ENCODE assay signal across 9 mouse cellular contexts in the genomic region with DNA sequence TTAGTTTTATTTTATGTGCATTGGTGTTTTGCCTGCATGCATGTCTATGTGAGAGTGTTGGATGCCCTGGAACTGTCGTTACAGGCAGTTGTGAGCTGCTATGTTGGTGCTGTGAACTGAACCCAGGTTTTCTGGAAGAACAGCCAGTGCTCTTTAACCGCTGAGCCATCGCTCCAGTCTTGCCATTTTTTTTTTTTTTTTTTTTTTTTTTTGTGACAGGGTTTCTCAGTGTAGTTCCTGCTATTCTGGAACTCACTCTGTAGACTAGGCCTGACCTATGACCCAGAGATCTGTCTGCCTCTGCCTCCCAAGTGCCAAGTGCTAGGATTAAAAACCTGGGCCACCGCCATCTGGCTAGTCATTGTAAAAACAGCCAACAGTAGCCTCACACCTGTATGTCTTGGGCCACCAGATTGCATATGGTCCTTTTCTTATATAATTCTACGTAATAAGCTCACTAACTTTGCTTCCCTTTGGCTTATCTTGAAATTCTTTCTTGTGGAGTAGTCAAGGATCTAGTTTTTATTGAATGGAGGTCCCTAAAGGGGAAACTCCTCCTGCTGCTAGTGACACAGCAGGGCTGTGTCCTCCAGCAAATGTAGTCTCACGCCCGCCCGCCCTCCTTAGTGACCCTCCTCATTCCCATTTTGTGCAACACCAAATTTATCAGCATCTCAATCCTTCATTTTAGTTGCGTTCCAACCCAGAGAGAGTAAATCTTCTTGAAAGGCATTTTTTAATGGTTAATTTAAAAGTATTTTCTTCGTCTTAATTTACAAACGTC. TPM values are rescaled to one million over a fixed set of nuclear protein-coding genes. Genes with fewer than 3 reads are reported as not detected.
A peak's percentile ranks its signal among the peaks of the same experiment; 100 is the strongest.
DNase-seq lines count a peak whose midpoint lies in the region; ATAC-seq and TF ChIP-seq lines count a peak whose summit lies in the region.
"Had no signal": no experiment of that assay in that cellular context is flagged by ENCODE, and none has a peak within 500 bp of the region (broad histone marks: within the 10 kb centered on the region; RNA-seq: fewer than 3 reads in every experiment).

No protein-coding gene starts in this region.

- H3K4me1 ChIP-seq in G1E (ENCODE audit: insufficient read depth, low read depth, low read length), result peaks cover 34% of the 10 kb centered on the region
- peaks cover 14 to 15% of the 10 kb centered on the region in 2 experiments for H3K4me1 ChIP-seq in heart, embryonic 14.5 days (ENCODE audit: control insufficient read depth in 2 of 2, insufficient read depth in 2 of 2, low read length in 2 of 2)
- H3K4me1 ChIP-seq in liver, embryonic 14.5 days (replicated peaks; ENCODE audit: control insufficient read depth in 2 of 2, insufficient read depth in 2 of 2, low read length in 1 of 2), result peaks cover 0 to 14% of the 10 kb centered on the region in 2 experiments; a peak in 2 of 4 replicates

- no peak for TF ChIP-seq CTCF in G1E (IDR thresholded peaks at IDR 0.05; ENCODE audit: low read depth, low read length)
- no peak for TF ChIP-seq CTCF in liver, embryonic 14.5 days (IDR thresholded peaks at IDR 0.05; ENCODE audit: low read depth)

- TF ChIP-seq EP300 in liver, embryonic 14.5 days (IDR thresholded peaks at IDR 0.05; ENCODE audit: low read depth), result no peak

- WGBS in heart, embryonic 14.5 days, result 63% methylated on average over 11 of the region's 11 CpGs
- 58% methylated on average over 11 of the region's 11 CpGs for WGBS in liver, embryonic 14.5 days (ENCODE audit: insufficient replicate concordance)

- peak overlapping the region; percentile 64 for H3K4me2 ChIP-seq in heart, embryonic 14.5 days (ENCODE audit: low read length)
- H3K4me2 ChIP-seq in liver, embryonic 14.5 days (ENCODE audit: low read depth), result peak overlapping the region; percentile 49; the same call in 1 of the 2 replicates

- peak overlapping the region; percentile 68 for H3K9ac ChIP-seq in heart, embryonic 14.5 days (ENCODE audit: low read length)
- H3K9ac ChIP-seq in liver, embryonic 14.5 days (replicated peaks), result no peak overlapping the region

- peak overlapping the region; percentile 89 to 94 for H3K27ac ChIP-seq in heart, embryonic 14.5 days (replicated peaks in 1 of 2; ENCODE audit: control insufficient read depth in 1 of 2, insufficient read depth in 1 of 2, low read depth in 2 of 2, low read length in 2 of 2)
- H3K27ac ChIP-seq in liver, embryonic 14.5 days, result no peak overlapping the region

- peak overlapping the region; percentile 13; the same call in 1 of the 2 replicates for H3K4me3 ChIP-seq in G1E (ENCODE audit: low read depth, low read length)
- H3K4me3 ChIP-seq in heart, embryonic 14.5 days (ENCODE audit: control insufficient read depth in 1 of 2, insufficient read depth in 1 of 2, low read depth in 1 of 2, low read length in 2 of 2), result peak overlapping the region in 1 of 2 experiments; percentile 35; a peak in 1 of 4 replicates
- H3K4me3 ChIP-seq in liver, embryonic 14.5 days (ENCODE audit: insufficient read depth in 1 of 2, low read depth in 2 of 2, low read length in 2 of 2), result no peak overlapping the region

- no peak for ATAC-seq in G1E (ENCODE audit: extremely low read depth, insufficient number of reproducible peaks, low FRiP score, poor library complexity, severe bottlenecking)
- no peak for ATAC-seq in heart, embryonic 14.5 days (ENCODE audit: insufficient number of reproducible peaks, insufficient read depth, low FRiP score, low read depth)
- no peak for ATAC-seq in liver, embryonic 14.5 days (ENCODE audit: insufficient read depth)

- no peaks in the 10 kb centered on the region for H3K36me3 ChIP-seq in G1E (replicated peaks)
- no peaks in the 10 kb centered on the region for H3K36me3 ChIP-seq in heart, embryonic 14.5 days (ENCODE audit: control insufficient read depth, insufficient read depth, low read length)
- H3K36me3 ChIP-seq in liver, embryonic 14.5 days (replicated peaks; ENCODE audit: control insufficient read depth, insufficient read depth, low read depth), result no peaks in the 10 kb centered on the region

- no peaks in the 10 kb centered on the region for H3K27me3 ChIP-seq in G1E (ENCODE audit: insufficient read depth, low read length)
- no peaks in the 10 kb centered on the region for H3K27me3 ChIP-seq in heart, embryonic 14.5 days (ENCODE audit: control insufficient read depth, insufficient read depth, low read length)
- no peaks in the 10 kb centered on the region for H3K27me3 ChIP-seq in liver, embryonic 14.5 days (ENCODE audit: control insufficient read depth, insufficient read depth, low read length)

- DNase-seq in heart, adult 11 months, result peak; percentile 92
- DNase-seq in heart, adult 9 months (ENCODE audit: low spot score in 2 of 2), result no peak
- no peak for DNase-seq in G1E (ENCODE audit: low spot score)
- no peak for DNase-seq in liver, embryonic 14.5 days (ENCODE audit: low read depth in 3 of 3, low spot score in 3 of 3)
- DNase-seq in adrenal gland, adult 8-10 months, result no peak
- no peak for DNase-seq in thymus, postnatal 0 days (ENCODE audit: low spot score)
- no peak for DNase-seq in gastrocnemius, adult 18-20 months (ENCODE audit: low spot score)

- no peaks in the 10 kb centered on the region for H3K9me3 ChIP-seq in G1E (replicated peaks)
- no peaks in the 10 kb centered on the region for H3K9me3 ChIP-seq in heart, embryonic 14.5 days (ENCODE audit: control insufficient read depth, low read length)
- no peaks in the 10 kb centered on the region for H3K9me3 ChIP-seq in liver, embryonic 14.5 days (ENCODE audit: control insufficient read depth, low read length)

RNA-seq across cellular contexts. Expression of a gene that starts 12.2 kb away (rescaled TPM):
- total RNA-seq in G1E (2014; fragmentation: Nextera tagmentation) (36.7 and 47.0 TPM in 2 replicates), G1E (2017) (32.5 and 36.2 TPM in 2 replicates)
- 28.2 and 30.8 TPM in 2 replicates for polyA plus RNA-seq in G1E (2012)
- polyA plus RNA-seq in heart, embryonic 14.5 days (2014; fragmentation: Nextera tagmentation; extraction: Ambion mirVana), result 21.0 and 22.1 TPM in 2 replicates
- 11.3 and 12.7 TPM in 2 replicates for polyA plus RNA-seq in liver, embryonic 14.5 days (2012; rRNA removed)
- polyA plus RNA-seq in liver, embryonic 14.5 days (2014; fragmentation: Nextera tagmentation; extraction: Ambion mirVana), result 6.6 and 9.4 TPM in 2 replicates
- total RNA-seq in adrenal gland, adult 8-10 months (2022), result 100 to 1,000 TPM; 107 to 119 (median 110) TPM
- polyA plus RNA-seq in thymus, postnatal 0 days (2015; fragmentation: Nextera tagmentation; extraction: Ambion mirVana), result 14.5 and 15.7 TPM in 2 replicates
- total RNA-seq in gastrocnemius, adult 18-20 months (2021), result 10 to 100 TPM; 13.6 to 16.1 TPM

RNA-seq across cellular contexts. Expression of a gene that starts 20.1 kb away (rescaled TPM):
- total RNA-seq in G1E (2014; fragmentation: Nextera tagmentation) (not detected in 2 replicates), G1E (2017) (not detected in 2 replicates)
- polyA plus RNA-seq in G1E (2012), result not detected in 2 replicates
- polyA plus RNA-seq in heart, embryonic 14.5 days (2014; fragmentation: Nextera tagmentation; extraction: Ambion mirVana), result 11.6 and 11.8 TPM in 2 replicates
- 6.5 and 7.2 TPM in 2 replicates for polyA plus RNA-seq in liver, embryonic 14.5 days (2012; rRNA removed)
- polyA plus RNA-seq in liver, embryonic 14.5 days (2014; fragmentation: Nextera tagmentation; extraction: Ambion mirVana), result 2.8 and 4.0 TPM in 2 replicates
- 100 to 1,000 TPM; 316 to 460 (median 368) TPM for total RNA-seq in adrenal gland, adult 8-10 months (2022)
- polyA plus RNA-seq in thymus, postnatal 0 days (2015; fragmentation: Nextera tagmentation; extraction: Ambion mirVana), result 2.5 and 2.6 TPM in 2 replicates
- 1 to 10 TPM; 6.0 to 7.1 TPM for total RNA-seq in gastrocnemius, adult 18-20 months (2021)
- total RNA-seq: common myeloid progenitor, adult 5-6 weeks had no signal

RNA-seq across cellular contexts. Expression of a gene that starts 30.3 kb away (rescaled TPM):
- total RNA-seq in G1E (2014; fragmentation: Nextera tagmentation) (92.4 and 100 TPM in 2 replicates), G1E (2017) (168 and 181 TPM in 2 replicates)
- 15.4 and 21.3 TPM in 2 replicates for polyA plus RNA-seq in G1E (2012)
- polyA plus RNA-seq in heart, embryonic 14.5 days (2014; fragmentation: Nextera tagmentation; extraction: Ambion mirVana), result 110 and 112 TPM in 2 replicates
- 23.3 and 34.5 TPM in 2 replicates for polyA plus RNA-seq in liver, embryonic 14.5 days (2012; rRNA removed)
- polyA plus RNA-seq in liver, embryonic 14.5 days (2014; fragmentation: Nextera tagmentation; extraction: Ambion mirVana), result 46.5 and 48.9 TPM in 2 replicates
- 10 to 100 TPM; 58.9 to 75.2 (median 67.3) TPM for total RNA-seq in adrenal gland, adult 8-10 months (2022)
- 137 and 146 TPM in 2 replicates for polyA plus RNA-seq in thymus, postnatal 0 days (2015; fragmentation: Nextera tagmentation; extraction: Ambion mirVana)
- 10 to 100 TPM; 25.2 to 26.7 TPM for total RNA-seq in gastrocnemius, adult 18-20 months (2021)

RNA-seq across cellular contexts. Expression of a gene that starts 45.2 kb away (rescaled TPM):
- 58.0 and 61.9 TPM in 2 replicates for total RNA-seq in G1E (2014; fragmentation: Nextera tagmentation)
- total RNA-seq in G1E (2017), result 42.5 and 46.2 TPM in 2 replicates
- 3.4 and 3.5 TPM in 2 replicates for polyA plus RNA-seq in G1E (2012)
- 83.8 and 89.3 TPM in 2 replicates for polyA plus RNA-seq in heart, embryonic 14.5 days (2014; fragmentation: Nextera tagmentation; extraction: Ambion mirVana)
- polyA plus RNA-seq in liver, embryonic 14.5 days (2012; rRNA removed), result 7.4 and 9.3 TPM in 2 replicates
- polyA plus RNA-seq in liver, embryonic 14.5 days (2014; fragmentation: Nextera tagmentation; extraction: Ambion mirVana), result 17.0 and 18.7 TPM in 2 replicates
- 100 to 1,000 TPM in 1 of 4 experiments, 10 to 100 TPM in 3; 73.3 to 105 (median 83.4) TPM for total RNA-seq in adrenal gland, adult 8-10 months (2022)
- polyA plus RNA-seq in thymus, postnatal 0 days (2015; fragmentation: Nextera tagmentation; extraction: Ambion mirVana), result 61.9 and 65.5 TPM in 2 replicates
- total RNA-seq in gastrocnemius, adult 18-20 months (2021), result 10 to 100 TPM; 78.8 to 79.5 TPM

RNA-seq across cellular contexts. Expression of a gene that starts 55.9 kb away (rescaled TPM):
- 0.73 and 1.3 TPM in 2 replicates for total RNA-seq in G1E (2014; fragmentation: Nextera tagmentation)
- 2.7 and 2.9 TPM in 2 replicates for total RNA-seq in G1E (2017)
- 2.9 and 3.0 TPM in 2 replicates for polyA plus RNA-seq in G1E (2012)
- polyA plus RNA-seq in heart, embryonic 14.5 days (2014; fragmentation: Nextera tagmentation; extraction: Ambion mirVana), result 4.3 and 4.6 TPM in 2 replicates
- polyA plus RNA-seq in liver, embryonic 14.5 days (2012; rRNA removed), result 2.1 TPM in 2 replicates
- 0.76 and 1.0 TPM in 2 replicates for polyA plus RNA-seq in liver, embryonic 14.5 days (2014; fragmentation: Nextera tagmentation; extraction: Ambion mirVana)
- 100 to 1,000 TPM; 132 to 297 (median 196) TPM for total RNA-seq in adrenal gland, adult 8-10 months (2022)
- polyA plus RNA-seq in thymus, postnatal 0 days (2015; fragmentation: Nextera tagmentation; extraction: Ambion mirVana), result 5.2 and 5.7 TPM in 2 replicates
- 1 to 10 TPM; 1.0 to 1.1 TPM for total RNA-seq in gastrocnemius, adult 18-20 months (2021)
